In genomic region chr19:9989171-9989883, GRCm38 (mm10) we compare ENCODE assay signal across 8 mouse cellular contexts. TPM values are rescaled to one million over a fixed set of nuclear protein-coding genes. Genes with fewer than 3 reads are reported as not detected.
DNase-seq lines count a peak whose midpoint lies in the region; ATAC-seq lines count a peak whose summit lies in the region.

No protein-coding gene starts in this region.

- ATAC-seq in frontal cortex, adult (ENCODE audit: low TSS enrichment) = peak; percentile 42; the same call in 1 of the 2 replicates

- DNase-seq in frontal cortex, adult 2 months (ENCODE audit: extremely low spot score in 1 of 2, low spot score in 1 of 2) = no peak
- peak; percentile 31 to 51 for DNase-seq in spleen, postnatal 36 days (ENCODE audit: low spot score in 2 of 2)
- no peak for DNase-seq in spleen, adult 12 weeks (ENCODE audit: low spot score)
- DNase-seq in liver = peak; percentile 48
- DNase-seq in thymus, postnatal 36 days = peak; percentile 29 to 33
- DNase-seq in c-Kit-positive CD71-positive TER-119-positive erythroid progenitor cells, embryonic 14.5 days (ENCODE audit: low spot score) = no peak
- DNase-seq in cerebellum, postnatal 4 days (ENCODE audit: low spot score in 2 of 2) = no peak

RNA-seq across cellular contexts. Expression of gene Fth1, which starts 8.9 kb away (rescaled TPM):
- 3,721 and 5,002 TPM in 2 replicates for polyA plus RNA-seq in frontal cortex, adult 2 months (2012; rRNA removed)

RNA-seq across cellular contexts. Expression of gene Best1, which starts 12.1 kb away (rescaled TPM):
- 0.59 and 0.74 TPM in 2 replicates for polyA plus RNA-seq in frontal cortex, adult 2 months (2012; rRNA removed)

RNA-seq across cellular contexts. Expression of gene Rab3il1, which starts 12.1 kb away (rescaled TPM):
- polyA plus RNA-seq in frontal cortex, adult 2 months (2012; rRNA removed) = 11.3 and 13.6 TPM in 2 replicates

RNA-seq across cellular contexts. Expression of gene Fads3, which starts 52.0 kb away (rescaled TPM):
- 26.5 and 28.4 TPM in 2 replicates for polyA plus RNA-seq in frontal cortex, adult 2 months (2012; rRNA removed)

Comparison
In these comparisons a context has a peak if more than half of its experiments do, and no peak if none do; other contexts are left out.
1. DNase-seq: peak in spleen, postnatal 36 days (2 of 2), liver (single experiment) and thymus, postnatal 36 days (2 of 2); none in frontal cortex, adult 2 months (0 of 2), spleen, adult 12 weeks (single experiment), c-Kit-positive CD71-positive TER-119-positive erythroid progenitor cells, embryonic 14.5 days (single experiment) and cerebellum, postnatal 4 days (0 of 2).